Mouse (Mus musculus): ENCODE results near the gene Ghdc.

Ghdc gene

DNA sequence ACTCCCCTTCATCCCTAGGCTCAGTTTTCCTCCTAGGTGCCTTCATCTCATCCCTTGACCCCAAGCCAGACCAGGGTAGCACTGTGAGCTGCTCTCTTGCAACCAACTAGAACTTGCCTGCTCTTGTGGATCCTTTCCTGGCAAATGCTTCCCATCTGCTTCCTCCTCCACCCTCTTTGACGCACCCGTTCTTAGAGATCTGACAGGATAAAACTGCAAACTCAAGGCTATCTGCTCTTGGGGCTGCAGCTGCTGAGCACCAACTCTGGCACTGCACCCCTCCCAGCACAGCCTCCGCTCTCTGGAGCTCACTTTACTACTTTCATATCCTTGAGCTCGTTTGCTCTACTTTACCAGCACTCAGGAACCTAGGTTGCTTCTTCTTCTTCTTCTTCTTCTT lies 22.1 kb downstream of the Ghdc start:
- in situ Hi-C loops (cut with MboI, MseI): no loop called here

GRCm38 (mm10) chr11:100747114-100747513 lies 23.6 kb downstream of the Ghdc start:
- in situ Hi-C loops (cut with MboI, MseI): no loop called here

- in situ Hi-C loops (cut with MboI, MseI): no loop called here
These were observed 24.2 kb downstream of the Ghdc start for GRCm38 (mm10) chr11:100746546-100746945.

DNA sequence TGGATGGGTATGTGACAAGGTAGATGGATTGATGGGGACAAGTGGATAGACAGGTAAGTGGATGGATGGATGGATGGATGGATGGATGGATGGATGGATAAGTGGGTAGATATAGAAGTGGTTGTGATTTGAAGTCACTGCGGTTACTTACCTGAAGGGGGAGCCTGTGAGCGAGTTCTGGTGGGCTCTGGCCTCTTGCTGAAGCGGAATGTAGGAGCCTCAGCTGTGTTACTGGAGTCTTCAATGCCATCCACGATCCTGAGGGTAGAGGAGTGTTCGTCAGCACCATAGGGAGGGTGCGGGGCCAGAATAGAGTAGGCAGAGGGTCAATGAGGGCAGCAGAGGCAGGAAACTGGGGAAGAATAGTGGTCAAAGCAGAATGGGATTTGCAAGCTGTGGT lies 25.7 kb downstream of the Ghdc start:
- in situ Hi-C loops (cut with MboI, MseI): no loop called here

GRCm38 (mm10) chr11:100741348-100741747 lies 29.4 kb downstream of the Ghdc start:
- in situ Hi-C loops (cut with MboI, MseI): no loop called here

GRCm38 (mm10) chr11:100738749-100739148 lies 32.0 kb downstream of the Ghdc start:
- in situ Hi-C loops (cut with MboI, MseI): no loop called here

GRCm38 (mm10) chr11:100738066-100738604 lies 32.6 kb downstream of the Ghdc start, which contains the start of gene Rab5c:
Rab5c (minus strand) TSS chr11:100738215.
- in situ Hi-C loops (cut with MboI, MseI): no loop called here

DNA sequence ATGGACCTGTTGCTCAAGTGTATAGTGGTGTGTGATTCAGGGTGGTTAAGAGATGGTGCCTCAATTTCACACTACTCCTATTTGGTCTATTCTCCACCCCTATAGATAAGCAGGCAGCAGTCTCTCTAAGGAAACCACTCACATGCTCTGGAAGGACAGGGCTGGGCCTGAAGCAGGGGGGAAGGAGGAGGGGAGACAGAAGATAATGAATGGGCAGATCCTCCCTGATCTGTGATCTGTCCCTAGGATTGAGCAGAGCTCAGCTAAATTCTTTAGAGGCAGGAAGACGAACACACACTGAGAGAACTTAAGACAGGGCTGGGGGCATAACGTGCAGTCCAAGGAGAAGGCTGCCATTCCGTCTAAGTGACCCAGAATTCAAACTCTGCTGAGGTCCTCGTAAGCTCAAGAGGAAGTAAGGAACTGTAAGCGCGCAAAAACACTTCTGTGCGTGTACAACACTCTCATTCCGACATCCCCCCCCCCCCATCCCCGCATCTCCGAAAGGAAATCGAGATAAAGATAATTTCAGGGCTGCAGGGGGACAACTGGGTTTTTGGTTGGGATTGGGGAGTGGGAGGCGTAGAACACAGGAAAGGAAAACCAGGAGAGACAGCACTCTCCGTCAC lies 33.5 kb downstream of the Ghdc start:
- in situ Hi-C loops (cut with MboI, MseI): no loop called here

GRCm38 (mm10) chr11:100736746-100737080 lies 34.0 kb downstream of the Ghdc start:
- in situ Hi-C loops (cut with MboI, MseI): no loop called here

GRCm38 (mm10) chr11:100735954-100736745 lies 34.6 kb downstream of the Ghdc start:
- in situ Hi-C loops (cut with MboI, MseI): no loop called here

GRCm38 (mm10) chr11:100735134-100735865 lies 35.5 kb downstream of the Ghdc start:
- in situ Hi-C loops (cut with MboI, MseI): no loop called here

DNA sequence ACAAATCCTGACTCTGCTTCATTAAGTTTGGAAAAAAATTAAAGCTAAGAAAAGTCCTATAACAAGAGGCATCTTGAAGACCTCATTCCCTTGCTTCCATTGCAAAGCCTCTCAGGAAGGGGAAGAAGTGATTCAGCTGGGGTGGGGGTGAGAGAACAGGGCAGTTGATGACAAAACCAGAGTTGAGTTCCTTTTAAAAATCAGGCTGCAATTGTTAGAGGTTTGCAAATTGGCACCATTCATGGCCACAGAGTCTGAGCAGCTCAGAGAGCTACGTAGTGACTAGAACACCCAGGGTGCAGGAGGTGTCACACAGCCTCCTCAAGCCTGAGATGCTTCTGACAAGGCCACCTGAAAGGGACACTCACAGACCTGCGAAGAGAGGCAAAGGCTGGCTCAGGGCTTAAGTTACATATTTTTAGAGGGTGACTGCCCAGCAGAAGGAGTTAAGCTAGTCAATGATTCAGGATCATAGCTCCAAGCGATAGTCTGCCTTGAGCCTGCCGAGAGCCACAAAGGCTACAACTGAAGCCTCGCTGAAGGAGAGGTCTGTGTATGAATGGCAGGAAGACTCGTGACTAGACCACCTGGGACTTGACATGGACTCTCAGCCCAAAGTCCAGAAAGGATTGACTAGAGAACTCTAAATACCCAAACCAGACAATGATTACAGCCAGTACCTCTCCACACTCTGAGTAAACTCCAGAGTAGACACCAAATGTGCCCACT lies 40.1 kb downstream of the Ghdc start:
- in situ Hi-C loops (cut with MboI, MseI): no loop called here

DNA sequence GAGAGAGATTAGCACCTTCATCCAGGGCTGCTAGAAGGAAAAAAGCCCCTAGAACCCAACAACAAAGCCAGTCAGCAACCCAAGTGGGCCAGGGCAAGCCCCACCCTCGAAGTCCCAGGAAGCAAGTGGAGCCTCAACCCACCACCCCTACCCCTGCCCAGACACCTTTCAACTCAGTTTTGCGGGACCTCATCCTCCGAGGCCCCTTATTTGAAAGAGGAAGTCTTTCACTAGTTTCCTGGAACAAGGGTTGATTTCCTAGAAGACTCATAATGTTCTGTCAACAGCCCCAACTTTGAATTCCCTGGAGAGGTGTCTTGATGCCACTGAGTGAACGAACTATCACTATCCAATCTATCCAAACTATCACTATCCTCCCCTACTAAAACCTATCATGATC lies 40.8 kb downstream of the Ghdc start:
- in situ Hi-C loops (cut with MboI, MseI): no loop called here

GRCm38 (mm10) chr11:100728601-100729000 lies 42.2 kb downstream of the Ghdc start:
- in situ Hi-C loops (cut with MboI, MseI): no loop called here

DNA sequence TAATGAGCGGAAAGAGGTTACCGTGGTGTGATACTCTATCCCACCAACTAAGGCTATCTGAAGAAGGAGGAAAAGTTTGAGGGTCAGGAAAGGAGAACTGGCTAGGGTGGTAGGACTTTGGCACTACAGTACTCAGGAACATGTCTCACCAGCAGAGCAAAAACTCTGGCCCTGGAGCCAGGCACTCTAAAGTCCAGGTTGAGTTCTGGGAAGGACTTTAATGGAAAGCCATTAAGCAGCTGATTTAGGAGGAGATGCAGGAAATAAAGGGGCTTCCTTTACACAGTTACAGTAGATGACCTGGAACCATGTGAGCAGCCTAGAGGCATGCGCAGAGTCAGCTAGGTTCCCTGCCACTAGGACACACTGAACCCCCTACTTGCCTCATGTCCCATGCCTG lies 43.6 kb downstream of the Ghdc start:
- in situ Hi-C loops (cut with MboI, MseI): no loop called here

GRCm38 (mm10) chr11:100724919-100725512 lies 45.7 kb downstream of the Ghdc start:
- in situ Hi-C loops (cut with MboI, MseI): no loop called here

DNA sequence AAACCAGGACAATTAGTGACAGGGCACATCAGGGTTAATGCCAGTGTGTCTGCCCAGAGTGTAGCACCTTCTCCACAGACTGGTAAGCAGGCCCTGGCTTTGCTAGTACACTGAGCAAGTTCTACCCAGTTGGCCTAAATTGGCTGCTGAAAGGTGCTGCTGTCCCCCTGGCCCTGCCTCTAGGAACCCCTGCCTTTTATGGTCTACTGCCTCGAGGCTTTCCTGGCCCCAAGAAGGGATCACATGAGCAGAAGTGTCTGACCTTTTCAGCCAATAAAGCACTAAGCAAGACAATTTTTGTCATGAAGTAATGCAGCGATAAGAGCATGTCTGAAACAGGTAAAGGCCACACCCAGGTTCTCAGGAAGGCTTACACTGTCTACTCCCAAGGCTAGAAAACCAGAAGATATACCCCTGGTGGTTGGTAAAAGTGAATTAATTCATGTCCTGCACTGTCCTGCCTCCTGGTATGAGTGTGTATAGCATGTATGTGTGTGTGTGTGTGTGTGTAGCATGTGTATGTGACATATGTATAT lies 48.2 kb downstream of the Ghdc start:
- in situ Hi-C loops (cut with MboI, MseI): no loop called here

GRCm38 (mm10) chr11:100721776-100722492 lies 48.8 kb downstream of the Ghdc start:
- in situ Hi-C loops (cut with MboI, MseI): no loop called here

DNA sequence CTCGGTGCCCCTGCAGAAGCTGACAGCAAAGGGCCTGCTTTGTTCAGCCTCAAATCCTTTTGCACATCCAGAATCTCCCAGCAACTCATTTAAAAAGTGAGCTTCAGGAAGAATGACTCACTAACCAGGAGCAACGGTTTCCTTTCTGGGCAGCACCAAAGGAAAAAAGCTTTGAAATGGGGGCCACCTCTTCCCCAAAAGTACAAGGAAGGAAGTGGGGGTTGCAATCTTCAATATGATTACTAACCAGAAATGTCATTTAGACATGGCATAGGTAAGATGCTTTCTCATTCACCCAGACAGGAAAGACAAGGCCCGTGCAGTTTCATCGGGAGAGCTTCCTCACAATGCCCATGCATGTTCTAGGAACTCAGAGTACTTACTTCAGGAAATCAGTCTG lies 49.5 kb downstream of the Ghdc start:
- in situ Hi-C loops (cut with MboI, MseI): no loop called here

GRCm38 (mm10) chr11:100720345-100720744 lies 50.4 kb downstream of the Ghdc start:
- in situ Hi-C loops (cut with MboI, MseI): no loop called here
